Mouse (Mus musculus) E14TG2a.4 (cell line): ENCODE results near the gene Gm11127.

Experiments used
- CTCF ChIP-seq: conservative IDR thresholded peaks from 2 replicates; pipeline ENCODE4 v1.5.1; 2014; ENCODE audit warnings: low read length
- NANOG ChIP-seq: IDR thresholded peaks from 2 replicates; pipeline ENCODE4 v1.6.1; 2014; ENCODE audit warnings: borderline replicate concordance, low read length, mixed read lengths
- POU5F1 ChIP-seq: IDR thresholded peaks from 2 replicates; pipeline ENCODE4 v1.6.1; 2014; ENCODE audit warnings: low read length, borderline replicate concordance

- TF ChIP-seq CTCF (no peak), POU5F1 (no peak), NANOG (no peak)
Observed at GRCm38 (mm10) chr17:36043286-36043685, 14.9 kb downstream of the Gm11127 start.
